Mouse (Mus musculus) lung, postnatal 0 days (tissue): Measurements from ENCODE around the gene Mybpc2. TPM values are rescaled to one million over a fixed set of nuclear protein-coding genes. Genes with fewer than 3 reads are reported as not detected.

Experiments used
- ATAC-seq: fragments of 200-750 bp; cut with Nextera tagmentation; 2 replicates; pipeline ENCODE4 v1.8.0; 2017; ENCODE audit warnings: moderate library complexity
- DNase-seq: peaks from one replicate; pipeline ENCODE4 v3.0.0-alpha.2; 2016; ENCODE audit warnings: low spot score
- H3K27ac ChIP-seq: fragments of 300-500 bp; sonication (generic); 2 replicates; pipeline ENCODE4 v1.5.1; 2014; ENCODE audit warnings: antibody characterized with exemption, mild to moderate bottlenecking, low read length, mixed read lengths
- H3K27me3 ChIP-seq: fragments of 300-500 bp; sonication (generic); replicated peaks from 2 replicates; pipeline ENCODE4 v1.6.1; 2014; ENCODE audit warnings: low read length, mixed read lengths; ENCODE audit not compliant: insufficient read depth
- H3K36me3 ChIP-seq: fragments of 300-500 bp; sonication (generic); 2 replicates; pipeline ENCODE4 v1.6.1; 2014; ENCODE audit warnings: low read length, mixed read lengths; ENCODE audit not compliant: insufficient read depth
- H3K4me1 ChIP-seq: fragments of 300-500 bp; sonication (generic); 2 replicates; pipeline ENCODE4 v1.6.1; 2014; ENCODE audit warnings: antibody characterized with exemption, low read depth, low read length, mixed read lengths; ENCODE audit not compliant: insufficient read depth
- H3K4me2 ChIP-seq: fragments of 300-500 bp; sonication (generic); replicated peaks from 2 replicates; pipeline ENCODE4 v1.6.1; 2014; ENCODE audit warnings: low read depth, mild to moderate bottlenecking, low read length, moderate library complexity, mixed read lengths
- H3K4me3 ChIP-seq: fragments of 300-500 bp; sonication (generic); 2 replicates; pipeline ENCODE4 v1.5.1; 2014; ENCODE audit warnings: low read depth, low read length
- H3K9ac ChIP-seq: fragments of 300-500 bp; sonication (generic); replicated peaks from 2 replicates; pipeline ENCODE4 v1.6.1; 2014; ENCODE audit warnings: low read depth, mild to moderate bottlenecking
- H3K9me3 ChIP-seq: fragments of 300-500 bp; sonication (generic); 2 replicates; pipeline ENCODE4 v1.6.1; 2016; ENCODE audit warnings: low read length, mixed read lengths
- CTCF ChIP-seq: IDR thresholded peaks from 2 replicates; pipeline ENCODE4 v1.5.1; 2016; ENCODE audit warnings: antibody characterized with exemption, mild to moderate bottlenecking
- EP300 ChIP-seq: IDR thresholded peaks from 2 replicates; pipeline ENCODE4 v1.6.1; 2016; ENCODE audit warnings: antibody characterized with exemption, mild to moderate bottlenecking, control low read depth
- WGBS: fragments of 180-500 bp; shearing (Covaris S2); extraction: QIAGEN DNeasy Blood & Tissue Kit; methylation state at CpG from one replicate; pipeline ENCODE4 v1.1.7; 2014; 5-methylcytosine and 5-hydroxymethylcytosine counted together
- polyA plus RNA-seq: library from polyadenylated mRNA; unstranded; fragments of >200 nt; fragmentation: Nextera tagmentation; extraction: Ambion mirVana; gene quantifications from 2 replicates; pipeline ENCODE4 v1.2.1, GENCODE M21; 2015

Gene Mybpc2
- polyA plus RNA-seq, 1 experiment from 2014 or later = 0.37 TPM

- WGBS = 68% methylated on average over 2 of the region's 2 CpGs
- TF ChIP-seq CTCF (no peak), EP300 (no peak)
- H3K4me1 ChIP-seq = 0 out of 2 replicates have a peak, but pooled peaks cover 3% of the 10 kb centered on the region
These were observed 1.4 kb downstream of the Mybpc2 start for GRCm38 (mm10) chr7:44523056-44523455.

GRCm38 (mm10) chr7:44521710-44522109, 2.7 kb downstream of the Mybpc2 start:
- DNase-seq = peak; percentile 72
- H3K27me3 ChIP-seq = 0 out of 2 replicates have a peak, but pooled peaks cover 12% of the 10 kb centered on the region
- H3K27ac ChIP-seq = no peak overlapping the region
- no peaks in the 10 kb centered on the region for H3K36me3 ChIP-seq
- H3K9ac ChIP-seq = no peak overlapping the region
- H3K4me1 ChIP-seq = 0 out of 2 replicates have a peak, but pooled peaks cover 3% of the 10 kb centered on the region
- H3K4me3 ChIP-seq = peak overlapping the region; percentile 3; the same call in 1 of the 2 replicates
- WGBS = 4% methylated on average over 20 of the region's 20 CpGs
- peak; percentile 54 for ATAC-seq
- no peaks in the 10 kb centered on the region for H3K9me3 ChIP-seq
- H3K4me2 ChIP-seq = peak overlapping the region; percentile 32; the same call in 1 of the 2 replicates
- TF ChIP-seq EP300 (no peak), CTCF (peak; percentile 84)

More at GRCm38 (mm10) chr7:44523056-44523455, 1.4 kb downstream of the Mybpc2 start:
- ATAC-seq = no peak
- Histone ChIP-seq H3K36me3 (no peaks in the 10 kb centered on the region), H3K4me3 (no peak overlapping the region), H3K4me2 (no peak overlapping the region), H3K9ac (no peak overlapping the region), H3K27me3 (0 out of 2 replicates have a peak, but pooled peaks cover 12% of the 10 kb centered on the region), H3K9me3 (no peaks in the 10 kb centered on the region), H3K27ac (no peak overlapping the region)
- DNase-seq = no peak

GRCm38 (mm10) chr7:44520990-44521389, 3.5 kb downstream of the Mybpc2 start:
- H3K4me2 ChIP-seq = no peak overlapping the region
- 0 out of 2 replicates have a peak, but pooled peaks cover 3% of the 10 kb centered on the region for H3K4me1 ChIP-seq
- no peak overlapping the region for H3K4me3 ChIP-seq
- 66% methylated on average over 3 of the region's 3 CpGs for WGBS
- 0 out of 2 replicates have a peak, but pooled peaks cover 12% of the 10 kb centered on the region for H3K27me3 ChIP-seq
- no peak for ATAC-seq
- TF ChIP-seq EP300 = no peak
- TF ChIP-seq CTCF = no peak
- no peak overlapping the region for H3K9ac ChIP-seq
- no peaks in the 10 kb centered on the region for H3K36me3 ChIP-seq
- no peaks in the 10 kb centered on the region for H3K9me3 ChIP-seq
- H3K27ac ChIP-seq = no peak overlapping the region
- DNase-seq = no peak

- Histone ChIP-seq H3K27me3 (0 out of 2 replicates have a peak, but pooled peaks cover 8% of the 10 kb centered on the region), H3K27ac (no peak overlapping the region)
- 61% methylated on average over 9 of the region's 9 CpGs for WGBS
These were observed 5.1 kb downstream of the Mybpc2 start for GRCm38 (mm10) chr7:44519240-44519913.

GRCm38 (mm10) chr7:44507491-44507890, 17.0 kb downstream of the Mybpc2 start:
- H3K9me3 ChIP-seq = no peaks in the 10 kb centered on the region
- no peak overlapping the region for H3K4me2 ChIP-seq
- H3K36me3 ChIP-seq = no peaks in the 10 kb centered on the region
- no peak overlapping the region for H3K4me3 ChIP-seq
- no peak for TF ChIP-seq EP300
- ATAC-seq = no peak
- H3K27me3 ChIP-seq = no peaks in the 10 kb centered on the region
- H3K4me1 ChIP-seq = no peaks in the 10 kb centered on the region
- H3K27ac ChIP-seq = no peak overlapping the region
- no peak overlapping the region for H3K9ac ChIP-seq
- DNase-seq = no peak

More at GRCm38 (mm10) chr7:44519240-44519913, 5.1 kb downstream of the Mybpc2 start:
- Histone ChIP-seq H3K4me3 (no peak overlapping the region), H3K9ac (no peak overlapping the region), H3K4me2 (no peak overlapping the region), H3K4me1 (0 out of 2 replicates have a peak, but pooled peaks cover 3% of the 10 kb centered on the region), H3K9me3 (no peaks in the 10 kb centered on the region), H3K36me3 (no peaks in the 10 kb centered on the region)
- ATAC-seq (no peak), DNase-seq (no peak)
- TF ChIP-seq CTCF (peak; percentile 29; the same call in 1 of the 2 replicates), EP300 (no peak)

GRCm38 (mm10) chr7:44501563-44502115, 22.8 kb downstream of the Mybpc2 start:
- TF ChIP-seq CTCF (peak; percentile 79), EP300 (no peak)
- ATAC-seq (peak; percentile 67), DNase-seq (peak; percentile 69)
- Histone ChIP-seq H3K27me3 (no peaks in the 10 kb centered on the region), H3K36me3 (no peaks in the 10 kb centered on the region), H3K9ac (no peak overlapping the region), H3K4me2 (no peak overlapping the region), H3K4me1 (peaks cover 4% of the 10 kb centered on the region; the same call in 1 of the 2 replicates), H3K9me3 (no peaks in the 10 kb centered on the region), H3K27ac (no peak overlapping the region), H3K4me3 (no peak overlapping the region)
- 30% methylated on average over 5 of the region's 5 CpGs for WGBS
